Mouse (Mus musculus) kidney, adult 2 months (tissue): ENCODE measurements around the gene Cdk5rap2.

Experiments
- CTCF ChIP-seq: fragments of 200-500 bp; conservative IDR thresholded peaks from 2 replicates; pipeline ENCODE4 v1.5.1; 2011; ENCODE audit warnings: low read depth, mild to moderate bottlenecking, control low read depth, low read length, moderate library complexity, mixed read lengths; ENCODE audit not compliant: insufficient read depth, insufficient read length
- POLR2A ChIP-seq: fragments of 200-500 bp; IDR thresholded peaks from one replicate; pipeline ENCODE4 v1.6.1; 2011; ENCODE audit warnings: low read depth, low read length, control low read depth

DNA sequence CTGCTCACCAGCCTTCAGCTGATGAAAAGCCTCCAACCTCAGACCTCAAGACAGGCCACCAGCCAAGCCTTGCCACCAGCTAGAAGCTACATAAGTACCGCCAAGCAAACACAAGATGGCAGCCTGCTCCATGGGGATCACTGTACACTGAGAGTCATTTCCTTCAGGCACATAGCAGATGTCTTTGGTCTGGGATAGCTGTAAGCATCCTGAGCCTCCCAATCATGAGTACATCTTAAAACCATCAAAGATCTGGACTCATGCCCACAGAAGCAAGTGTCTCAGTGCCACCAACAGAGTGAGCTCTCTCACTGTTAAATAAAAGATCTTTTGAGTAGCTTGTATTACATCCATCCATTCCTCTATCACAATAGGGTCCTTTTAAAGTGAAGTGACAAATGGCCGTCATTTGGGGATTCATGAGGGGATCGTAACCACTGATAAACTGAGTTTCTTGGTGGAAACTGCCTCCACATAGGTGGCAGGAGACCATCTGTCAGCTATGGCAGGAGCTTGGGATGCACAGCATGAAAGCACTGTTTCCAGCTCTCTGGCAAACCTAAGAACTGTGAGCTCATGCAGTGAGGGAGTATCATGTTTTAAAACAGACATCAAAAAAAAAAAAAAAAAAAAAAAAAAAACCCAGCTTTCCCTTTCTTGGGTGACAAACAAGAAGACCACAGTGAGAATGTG lies 150.4 kb downstream of the Cdk5rap2 start:
- TF ChIP-seq CTCF = no peak
- no peak for TF ChIP-seq POLR2A
